Mouse (Mus musculus): ENCODE measurements around the gene Prss37. TPM values are rescaled to one million over a fixed set of nuclear protein-coding genes. Genes with fewer than 3 reads are reported as not detected.

Gene Prss37
- not detected in 2 replicates for total RNA-seq (2015)
- not detected in 2 replicates for total RNA-seq (2017)

DNA sequence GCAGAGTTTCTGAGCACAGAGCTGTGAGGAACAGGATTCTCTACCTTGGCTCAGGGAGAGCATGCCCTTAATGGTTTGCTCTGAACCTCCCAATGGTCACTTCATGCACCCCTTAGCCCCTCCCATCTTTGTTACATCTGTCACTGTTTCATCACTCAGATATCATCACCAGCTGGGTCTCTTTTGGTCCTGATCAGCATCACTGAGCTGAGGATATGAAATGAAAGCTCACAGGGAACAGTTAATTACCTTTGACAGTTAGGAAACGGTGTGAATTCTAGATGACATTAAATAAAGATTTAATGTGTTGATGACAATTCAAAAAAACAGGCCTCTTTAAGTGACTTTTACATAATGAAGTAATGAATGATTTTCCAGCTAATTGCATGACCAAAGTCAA, at the start of gene Prss37:
TSS of gene Prss37 (minus strand) at position 101 of the 400 bp plus-strand sequence.
- no peak for ATAC-seq (ENCODE audit: poor library complexity, severe bottlenecking)

DNA sequence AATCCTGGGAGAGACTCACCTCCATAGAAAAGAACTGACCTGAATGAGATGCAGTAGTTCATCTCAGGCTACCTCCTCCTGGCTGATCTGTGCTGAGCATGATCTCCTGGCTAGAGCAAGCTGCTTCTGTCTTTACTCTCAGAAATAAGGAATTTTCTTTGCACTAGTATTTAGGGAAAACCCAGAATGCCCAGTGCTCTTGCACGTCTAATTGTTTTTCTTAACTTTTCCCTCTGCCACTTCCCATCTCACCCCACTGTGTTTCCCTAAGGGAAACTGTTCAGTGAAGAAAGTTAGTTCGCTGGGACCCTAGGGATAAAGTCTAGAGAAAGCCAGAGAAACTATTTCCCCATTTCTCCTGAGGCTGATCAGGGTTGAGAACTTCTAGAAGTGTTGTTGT, 35.6 kb upstream of the Prss37 start, which contains the start of gene Olfr461:
TSS of gene Olfr461 (minus strand) at position 101 of the 400 bp plus-strand sequence.
- ATAC-seq (ENCODE audit: poor library complexity, severe bottlenecking), result 0 out of 2 replicates have a peak, but pooled peaks have one; percentile 49

DNA sequence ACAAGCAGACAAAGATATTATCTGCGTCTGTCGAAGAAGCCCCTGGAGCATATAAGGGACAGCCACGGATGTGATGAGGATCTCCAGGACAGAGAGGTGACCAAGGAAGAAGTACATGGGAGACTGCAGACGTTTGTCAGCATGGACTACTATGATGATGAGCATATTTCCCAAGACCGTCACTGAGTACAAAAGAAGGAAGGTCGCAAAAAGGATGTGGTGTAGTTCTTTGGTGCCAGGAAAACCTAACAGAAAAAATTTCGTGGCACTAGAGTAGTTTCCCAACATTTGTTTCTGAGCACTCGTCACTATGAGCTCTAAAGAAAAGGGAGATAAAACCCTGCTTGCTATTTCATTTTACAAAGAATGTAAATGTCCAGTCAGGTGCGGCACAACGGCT, 25.4 kb upstream of the Prss37 start:
- ATAC-seq (ENCODE audit: poor library complexity, severe bottlenecking), result peak; percentile 73

DNA sequence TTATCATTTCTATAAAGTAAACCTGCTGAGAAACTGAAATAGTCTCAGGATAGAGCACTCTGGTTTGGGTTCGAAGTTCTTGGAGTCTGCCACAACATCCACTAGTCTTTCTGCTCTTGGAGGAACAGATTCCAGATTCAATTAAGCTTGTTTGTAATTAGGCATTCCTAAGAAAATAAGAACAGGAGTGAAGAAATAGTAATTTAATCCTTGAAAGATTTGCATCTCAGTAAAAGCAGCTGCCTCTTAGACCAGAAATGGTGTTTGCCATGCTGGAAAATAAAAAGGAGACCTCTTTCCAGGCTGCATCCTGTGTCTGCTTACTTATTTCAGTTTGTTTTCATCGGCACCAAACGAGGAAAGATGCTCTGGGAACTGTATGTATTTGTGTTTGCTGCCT, 26.1 kb downstream of the Prss37 start, which contains the start of gene Tas2r108:
TSS of gene Tas2r108 (plus strand) at position 301 of the 400 bp plus-strand sequence.
- no peak for ATAC-seq (ENCODE audit: poor library complexity, severe bottlenecking)

DNA sequence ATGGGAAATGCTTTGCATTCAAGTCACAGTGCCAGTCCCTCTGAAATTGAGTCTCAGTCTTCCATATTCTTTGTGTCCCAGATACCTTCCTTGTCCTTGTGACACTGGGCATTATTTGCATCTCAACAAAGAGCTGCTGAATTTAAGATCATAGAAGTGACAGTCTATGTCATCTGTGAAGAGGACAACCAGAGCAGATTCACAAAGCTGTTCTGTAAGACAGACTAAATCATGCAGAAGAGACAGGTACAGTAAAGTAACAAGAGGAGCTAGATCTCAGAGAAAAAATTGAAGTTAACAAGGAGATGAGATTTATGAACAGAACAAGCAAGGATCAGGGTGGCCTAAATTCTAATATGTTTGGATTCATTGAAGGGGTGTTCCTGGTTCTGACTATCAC, 28.4 kb downstream of the Prss37 start, which contains the start of gene Tas2r137:
TSS of gene Tas2r137 (plus strand) at position 301 of the 400 bp plus-strand sequence.
- no peak for ATAC-seq (ENCODE audit: poor library complexity, severe bottlenecking)

DNA sequence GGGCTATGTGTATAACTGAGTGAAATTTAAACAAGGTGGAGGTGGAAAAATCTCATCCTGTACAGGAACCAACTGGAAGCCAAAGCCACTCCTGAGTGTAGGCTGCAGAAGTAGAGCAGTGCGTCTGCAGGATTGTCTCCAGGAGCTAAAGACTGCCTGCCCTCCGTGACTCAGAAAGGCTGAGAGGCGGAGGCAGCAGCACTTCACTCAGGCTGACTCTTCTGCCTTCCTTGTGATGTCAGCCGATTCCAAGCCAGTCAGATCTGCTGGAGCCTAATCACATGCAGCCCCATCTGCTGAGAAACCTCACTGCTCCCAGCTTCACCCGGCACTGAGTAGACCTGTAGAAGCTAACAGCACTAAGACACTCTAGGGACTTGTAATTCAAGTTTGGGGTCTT, 37.0 kb downstream of the Prss37 start:
- no peak for ATAC-seq (ENCODE audit: poor library complexity, severe bottlenecking)

DNA sequence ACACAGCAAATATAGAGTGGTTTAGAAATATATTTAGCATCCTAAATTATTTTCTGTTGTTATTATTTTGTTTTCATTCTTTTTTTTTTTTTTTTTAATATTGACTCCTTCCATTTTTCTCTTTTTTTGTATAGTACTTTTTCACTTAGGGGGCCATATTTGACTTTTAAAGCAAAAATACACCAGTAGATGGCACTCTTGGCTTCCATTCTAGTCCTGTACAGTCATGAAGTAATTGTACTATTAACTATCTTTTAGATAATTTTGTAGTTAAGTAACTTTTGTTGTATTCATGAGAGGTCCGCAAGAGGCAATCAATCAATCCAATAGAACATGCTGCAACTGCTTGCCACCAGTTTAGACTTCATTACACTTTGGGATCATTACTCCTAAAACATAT, 39.6 kb downstream of the Prss37 start:
- ATAC-seq (ENCODE audit: poor library complexity, severe bottlenecking), result peak; percentile 68

DNA sequence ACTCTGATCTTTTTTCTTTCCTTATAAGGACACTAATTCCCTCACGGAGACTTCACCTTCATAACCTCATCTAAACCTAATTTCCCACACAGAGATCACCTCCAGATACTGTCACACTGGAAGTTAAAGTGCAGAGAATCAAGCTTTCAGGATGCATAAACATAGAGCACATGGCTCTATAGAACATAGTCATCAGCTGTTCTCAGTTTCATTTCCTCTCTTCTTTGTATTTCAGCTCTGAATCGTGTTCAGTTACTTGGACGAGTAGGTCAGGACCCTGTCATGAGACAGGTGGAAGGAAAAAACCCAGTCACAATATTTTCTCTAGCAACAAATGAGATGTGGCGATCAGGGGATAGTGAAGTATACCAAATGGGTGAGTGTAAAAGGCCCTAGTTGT, 43.2 kb downstream of the Prss37 start:
- ATAC-seq (ENCODE audit: poor library complexity, severe bottlenecking), result 0 out of 2 replicates have a peak, but pooled peaks have one; percentile 20

DNA sequence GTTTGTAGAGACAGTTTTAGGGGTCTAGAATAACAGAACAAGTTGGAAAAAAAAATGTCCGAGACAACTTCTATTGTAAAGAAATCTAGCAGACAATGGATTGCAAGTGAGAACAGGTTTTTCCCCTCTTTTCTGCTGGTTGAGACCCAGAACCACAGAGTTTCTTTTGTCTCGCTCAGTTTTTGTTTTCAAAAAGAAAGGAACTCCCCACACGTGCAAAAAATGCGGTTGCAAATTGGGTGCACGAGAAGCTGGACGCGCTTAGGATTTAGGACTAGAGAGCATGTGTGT, 47.6 kb downstream of the Prss37 start:
- ATAC-seq (ENCODE audit: poor library complexity, severe bottlenecking), result no peak

DNA sequence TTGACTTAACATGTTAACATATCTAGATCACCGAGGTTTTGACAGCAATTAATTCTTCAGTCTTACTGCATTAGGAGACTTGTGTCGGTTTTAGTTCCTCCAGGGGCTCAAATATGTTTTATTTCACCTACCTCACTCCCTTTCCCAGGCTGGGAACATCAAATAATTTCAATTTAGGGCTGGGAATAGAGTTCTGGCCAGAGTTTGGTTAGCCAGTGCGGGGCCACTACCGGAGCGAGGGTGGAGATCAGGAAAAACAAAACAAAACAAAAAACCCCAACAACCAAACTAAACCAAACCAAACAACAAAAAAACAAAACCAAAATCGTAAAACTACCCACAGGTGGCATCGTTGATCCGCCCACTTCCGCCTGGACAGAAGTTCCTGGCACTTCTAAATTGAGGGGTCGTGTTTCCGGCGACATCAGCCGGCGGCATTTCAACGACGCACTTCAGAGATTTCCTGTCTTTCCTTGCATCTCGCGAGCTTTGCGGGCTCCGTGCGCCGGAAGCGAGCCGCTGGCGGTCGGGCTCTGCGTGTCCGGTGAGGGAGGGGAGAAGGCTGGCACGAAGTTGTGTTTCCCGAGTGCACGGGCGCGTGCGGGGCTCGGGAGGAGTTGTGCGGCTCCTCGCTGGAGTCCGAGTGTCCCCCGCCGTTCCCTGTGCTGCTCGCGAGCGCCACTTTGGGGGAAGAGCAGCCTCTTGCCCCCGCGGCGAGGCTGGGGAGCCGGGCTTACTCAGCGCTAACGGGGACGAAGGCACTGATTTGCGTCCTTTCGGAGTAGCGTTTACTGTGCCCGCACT, 48.2 kb downstream of the Prss37 start, which contains the start of gene Ssbp1:
TSS of gene Ssbp1 (plus strand) at position 437 of the 804 bp plus-strand sequence.
- peak; percentile 98 for ATAC-seq (ENCODE audit: poor library complexity, severe bottlenecking)

DNA sequence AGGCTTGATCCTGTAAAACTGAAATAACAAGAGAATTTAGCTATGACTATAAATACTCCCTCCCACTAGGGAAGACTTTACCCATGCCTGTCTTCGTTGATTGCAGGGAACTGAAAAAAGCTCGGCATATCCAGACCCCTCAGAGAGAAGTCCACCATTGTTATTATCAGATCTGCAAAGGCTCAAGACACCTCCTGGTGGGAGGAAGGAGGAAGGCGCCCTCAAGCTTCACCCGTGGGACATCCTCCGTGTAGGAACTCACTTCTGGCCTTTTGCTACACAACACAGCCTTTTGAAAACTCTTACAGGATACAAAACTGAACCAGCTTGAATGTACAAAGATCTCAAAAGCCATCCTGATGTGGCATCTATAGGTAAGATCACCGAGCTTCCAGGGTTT, 53.6 kb downstream of the Prss37 start:
- peak; percentile 79 for ATAC-seq (ENCODE audit: poor library complexity, severe bottlenecking)

Other genes with a start within 250 kb of the Prss37 start
- gene Agk, start 194.3 kb downstream of the Prss37 start, total RNA-seq (2015), result 8.3 and 8.5 TPM in 2 replicates
- 12.8 and 14.4 TPM in 2 replicates for gene Agk, start 194.3 kb downstream of the Prss37 start, total RNA-seq (2017)
- 8.0 and 8.6 TPM in 2 replicates for gene E330009J07Rik, start 83.4 kb downstream of the Prss37 start, total RNA-seq (2015)
- 14.1 and 16.2 TPM in 2 replicates for gene E330009J07Rik, start 83.4 kb downstream of the Prss37 start, total RNA-seq (2017)
- gene Wee2, start 80.4 kb downstream of the Prss37 start, total RNA-seq (2015), result not detected in 2 replicates
- gene Wee2, start 80.4 kb downstream of the Prss37 start, total RNA-seq (2017), result not detected in 2 replicates
- 94.8 and 94.9 TPM in 2 replicates for gene Ssbp1, start 48.2 kb downstream of the Prss37 start, total RNA-seq (2015)
- 63.2 and 67.6 TPM in 2 replicates for gene Ssbp1, start 48.2 kb downstream of the Prss37 start, total RNA-seq (2017)
- not detected in 2 replicates for gene Tas2r137, start 28.3 kb downstream of the Prss37 start, total RNA-seq (2015)
- gene Tas2r137, start 28.3 kb downstream of the Prss37 start, total RNA-seq (2017), result 0.24 TPM in 1 of 2 replicates, not detected in the other
- gene Tas2r108, start 26.0 kb downstream of the Prss37 start, total RNA-seq (2015), result not detected in 2 replicates
- gene Tas2r108, start 26.0 kb downstream of the Prss37 start, total RNA-seq (2017), result not detected in 2 replicates
- gene Olfr461, start 35.5 kb upstream of the Prss37 start, total RNA-seq (2015), result not detected in 2 replicates
- not detected in 2 replicates for gene Olfr461, start 35.5 kb upstream of the Prss37 start, total RNA-seq (2017)
- not detected in 2 replicates for gene Olfr460, start 50.0 kb upstream of the Prss37 start, total RNA-seq (2015)
- gene Olfr460, start 50.0 kb upstream of the Prss37 start, total RNA-seq (2017), result 0.15 TPM in 1 of 2 replicates, not detected in the other
- gene Clec5a, start 66.3 kb upstream of the Prss37 start, total RNA-seq (2015), result 178 and 181 TPM in 2 replicates
- gene Clec5a, start 66.3 kb upstream of the Prss37 start, total RNA-seq (2017), result 198 and 208 TPM in 2 replicates
- not detected in 2 replicates for gene Tas2r138, start 93.8 kb upstream of the Prss37 start, total RNA-seq (2015)
- gene Tas2r138, start 93.8 kb upstream of the Prss37 start, total RNA-seq (2017), result not detected in 2 replicates
- gene Mgam, start 109.3 kb upstream of the Prss37 start, total RNA-seq (2015), result 8.1 and 8.5 TPM in 2 replicates
- 13.7 and 19.6 TPM in 2 replicates for gene Mgam, start 109.3 kb upstream of the Prss37 start, total RNA-seq (2017)